Mouse (Mus musculus): ENCODE data around the gene Gm14406. TPM values are rescaled to one million over a fixed set of nuclear protein-coding genes. Genes with fewer than 3 reads are reported as not detected.

The Gm14406 gene
- polyA plus RNA-seq (2015; fragmentation: Nextera tagmentation; extraction: Ambion mirVana), result not detected in 2 replicates

GRCm38 (mm10) chr2:177577998-177578397 is at the start of gene Gm14406:
Gene Gm14406 (minus strand): TSS chr2:177578210.

Other genes with a start within 250 kb of the Gm14406 start
- gene Gm14418, start 179.9 kb downstream of the Gm14406 start, polyA plus RNA-seq (2015; fragmentation: Nextera tagmentation; extraction: Ambion mirVana), result 0.94 and 1.8 TPM in 2 replicates
- 3.4 and 4.2 TPM in 2 replicates for gene Zfp970, start 113.5 kb downstream of the Gm14406 start, polyA plus RNA-seq (2015; fragmentation: Nextera tagmentation; extraction: Ambion mirVana)
- gene Gm14403, start 80.0 kb downstream of the Gm14406 start, polyA plus RNA-seq (2015; fragmentation: Nextera tagmentation; extraction: Ambion mirVana), result 1.0 and 1.1 TPM in 2 replicates
- 0.34 and 1.0 TPM in 2 replicates for gene Gm14322, start 181.1 kb upstream of the Gm14406 start, polyA plus RNA-seq (2015; fragmentation: Nextera tagmentation; extraction: Ambion mirVana)

All from spleen, postnatal 0 days (tissue).